Mouse (Mus musculus): ENCODE data around the gene Emc7. TPM values are rescaled to one million over a fixed set of nuclear protein-coding genes. Genes with fewer than 3 reads are reported as not detected.
A peak's percentile ranks its signal among the peaks of the same experiment; 100 is the strongest.

Emc7 gene
- polyA plus RNA-seq, 1 experiment from 2014 or later: 32.8 TPM

GRCm38 (mm10) chr2:112510140-112510539 lies 55.3 kb downstream of the Emc7 start:
- 88% methylated on average over 4 of the region's 4 CpGs for WGBS
- Histone ChIP-seq H3K4me2 (ENCODE audit: low read length) (no peak overlapping the region), H3K9me3 (replicated peaks; ENCODE audit: low read length) (no peaks in the 10 kb centered on the region), H3K4me3 (replicated peaks; ENCODE audit: low read depth, low read length) (no peak overlapping the region), H3K27me3 (ENCODE audit: insufficient read depth, low read length) (no peaks in the 10 kb centered on the region), H3K27ac (no peak overlapping the region), H3K4me1 (replicated peaks; ENCODE audit: insufficient read depth, low read length) (no peaks in the 10 kb centered on the region), H3K36me3 (ENCODE audit: insufficient read depth, low read length) (no peaks in the 10 kb centered on the region), H3K9ac (ENCODE audit: low read depth, low read length) (no peak overlapping the region)
- no peak for ATAC-seq (replicated peaks; ENCODE audit: low FRiP score, low read depth)
- DNase-seq (ENCODE audit: low spot score): no peak
- TF ChIP-seq CTCF (IDR thresholded peaks at IDR 0.05; ENCODE audit: low read depth): no peak

- Histone ChIP-seq H3K4me2 (ENCODE audit: low read length) (no peak overlapping the region), H3K27ac (no peak overlapping the region), H3K4me1 (replicated peaks; ENCODE audit: insufficient read depth, low read length) (no peaks in the 10 kb centered on the region), H3K27me3 (ENCODE audit: insufficient read depth, low read length) (no peaks in the 10 kb centered on the region), H3K9ac (ENCODE audit: low read depth, low read length) (no peak overlapping the region), H3K36me3 (ENCODE audit: insufficient read depth, low read length) (no peaks in the 10 kb centered on the region), H3K9me3 (replicated peaks; ENCODE audit: low read length) (no peaks in the 10 kb centered on the region), H3K4me3 (replicated peaks; ENCODE audit: low read depth, low read length) (no peak overlapping the region)
- ATAC-seq (replicated peaks; ENCODE audit: low FRiP score, low read depth) (no peak), DNase-seq (ENCODE audit: low spot score) (no peak)
- 0 out of 2 replicates have a peak, but pooled peaks have one; percentile 13 for TF ChIP-seq CTCF (IDR thresholded peaks at IDR 0.05; ENCODE audit: low read depth)
- WGBS: 93% methylated on average over 1 of the region's 1 CpGs
Observed at GRCm38 (mm10) chr2:112513036-112513435, 58.2 kb downstream of the Emc7 start.

GRCm38 (mm10) chr2:112516728-112517127 lies 61.9 kb downstream of the Emc7 start:
- Histone ChIP-seq H3K27ac (no peak overlapping the region), H3K9me3 (replicated peaks; ENCODE audit: low read length) (no peaks in the 10 kb centered on the region), H3K36me3 (ENCODE audit: insufficient read depth, low read length) (no peaks in the 10 kb centered on the region), H3K4me2 (ENCODE audit: low read length) (no peak overlapping the region), H3K27me3 (ENCODE audit: insufficient read depth, low read length) (no peaks in the 10 kb centered on the region), H3K9ac (ENCODE audit: low read depth, low read length) (no peak overlapping the region), H3K4me3 (replicated peaks; ENCODE audit: low read depth, low read length) (no peak overlapping the region), H3K4me1 (replicated peaks; ENCODE audit: insufficient read depth, low read length) (no peaks in the 10 kb centered on the region)
- ATAC-seq (replicated peaks; ENCODE audit: low FRiP score, low read depth) (no peak), DNase-seq (ENCODE audit: low spot score) (no peak)
- no peak for TF ChIP-seq CTCF (IDR thresholded peaks at IDR 0.05; ENCODE audit: low read depth)
- WGBS: 89% methylated on average over 3 of the region's 3 CpGs

- no peak overlapping the region for H3K4me2 ChIP-seq (ENCODE audit: low read length)
- WGBS: 81% methylated on average over 3 of the region's 3 CpGs
- DNase-seq (ENCODE audit: low spot score): no peak
- H3K27ac ChIP-seq: no peak overlapping the region
- no peak for ATAC-seq (replicated peaks; ENCODE audit: low FRiP score, low read depth)
- H3K9me3 ChIP-seq (replicated peaks; ENCODE audit: low read length): no peaks in the 10 kb centered on the region
- H3K4me1 ChIP-seq (replicated peaks; ENCODE audit: insufficient read depth, low read length): no peaks in the 10 kb centered on the region
- no peak for TF ChIP-seq CTCF (IDR thresholded peaks at IDR 0.05; ENCODE audit: low read depth)
- H3K9ac ChIP-seq (ENCODE audit: low read depth, low read length): no peak overlapping the region
- H3K27me3 ChIP-seq (ENCODE audit: insufficient read depth, low read length): no peaks in the 10 kb centered on the region
- no peaks in the 10 kb centered on the region for H3K36me3 ChIP-seq (ENCODE audit: insufficient read depth, low read length)
- no peak overlapping the region for H3K4me3 ChIP-seq (replicated peaks; ENCODE audit: low read depth, low read length)
Observed at GRCm38 (mm10) chr2:112517218-112517617, 62.4 kb downstream of the Emc7 start.

- no peaks in the 10 kb centered on the region for H3K4me1 ChIP-seq (replicated peaks; ENCODE audit: insufficient read depth, low read length)
- no peak for TF ChIP-seq CTCF (IDR thresholded peaks at IDR 0.05; ENCODE audit: low read depth)
- H3K9me3 ChIP-seq (replicated peaks; ENCODE audit: low read length): no peaks in the 10 kb centered on the region
- H3K4me2 ChIP-seq (ENCODE audit: low read length): no peak overlapping the region
- no peak overlapping the region for H3K9ac ChIP-seq (ENCODE audit: low read depth, low read length)
- ATAC-seq (replicated peaks; ENCODE audit: low FRiP score, low read depth): no peak
- DNase-seq (ENCODE audit: low spot score): no peak
- H3K36me3 ChIP-seq (ENCODE audit: insufficient read depth, low read length): no peaks in the 10 kb centered on the region
- no peaks in the 10 kb centered on the region for H3K27me3 ChIP-seq (ENCODE audit: insufficient read depth, low read length)
- no peak overlapping the region for H3K4me3 ChIP-seq (replicated peaks; ENCODE audit: low read depth, low read length)
- no peak overlapping the region for H3K27ac ChIP-seq
Observed at GRCm38 (mm10) chr2:112518541-112518940, 63.7 kb downstream of the Emc7 start.

GRCm38 (mm10) chr2:112520526-112521482 lies 66.0 kb downstream of the Emc7 start:
- H3K4me1 ChIP-seq (replicated peaks; ENCODE audit: insufficient read depth, low read length): no peaks in the 10 kb centered on the region
- no peaks in the 10 kb centered on the region for H3K36me3 ChIP-seq (ENCODE audit: insufficient read depth, low read length)
- 90% methylated on average over 4 of the region's 4 CpGs for WGBS
- TF ChIP-seq CTCF (IDR thresholded peaks at IDR 0.05; ENCODE audit: low read depth): peak; percentile 39; the same call in 1 of the 2 replicates
- no peak overlapping the region for H3K4me3 ChIP-seq (replicated peaks; ENCODE audit: low read depth, low read length)
- ATAC-seq (replicated peaks; ENCODE audit: low FRiP score, low read depth) (no peak), DNase-seq (ENCODE audit: low spot score) (no peak)
- H3K4me2 ChIP-seq (ENCODE audit: low read length): no peak overlapping the region
- H3K9me3 ChIP-seq (replicated peaks; ENCODE audit: low read length): no peaks in the 10 kb centered on the region
- H3K9ac ChIP-seq (ENCODE audit: low read depth, low read length): no peak overlapping the region
- no peaks in the 10 kb centered on the region for H3K27me3 ChIP-seq (ENCODE audit: insufficient read depth, low read length)
- H3K27ac ChIP-seq: no peak overlapping the region

Other genes with a start within 250 kb of the Emc7 start
- gene Lpcat4, start 215.5 kb upstream of the Emc7 start, polyA plus RNA-seq (2015; fragmentation: Nextera tagmentation; extraction: Ambion mirVana): 18.5 and 19.7 TPM in 2 replicates
- 0.05 TPM in 2 replicates for gene Nutm1, start 195.7 kb upstream of the Emc7 start, polyA plus RNA-seq (2015; fragmentation: Nextera tagmentation; extraction: Ambion mirVana)
- 232 and 252 TPM in 2 replicates for gene Nop10, start 193.1 kb upstream of the Emc7 start, polyA plus RNA-seq (2015; fragmentation: Nextera tagmentation; extraction: Ambion mirVana)
- 7.8 and 8.7 TPM in 2 replicates for gene Slc12a6, start 189.2 kb upstream of the Emc7 start, polyA plus RNA-seq (2015; fragmentation: Nextera tagmentation; extraction: Ambion mirVana)
- not detected in 2 replicates for gene Gm21985, start 188.7 kb upstream of the Emc7 start, polyA plus RNA-seq (2015; fragmentation: Nextera tagmentation; extraction: Ambion mirVana)
- 127 and 141 TPM in 2 replicates for gene Emc4, start 87.0 kb upstream of the Emc7 start, polyA plus RNA-seq (2015; fragmentation: Nextera tagmentation; extraction: Ambion mirVana)
- gene Katnbl1, start 75.8 kb upstream of the Emc7 start, polyA plus RNA-seq (2015; fragmentation: Nextera tagmentation; extraction: Ambion mirVana): 33.8 and 35.2 TPM in 2 replicates
- gene Chrm5, start 25.8 kb downstream of the Emc7 start, polyA plus RNA-seq (2015; fragmentation: Nextera tagmentation; extraction: Ambion mirVana): not detected in 2 replicates
- gene Aven, start 38.0 kb downstream of the Emc7 start, polyA plus RNA-seq (2015; fragmentation: Nextera tagmentation; extraction: Ambion mirVana): 5.4 and 6.2 TPM in 2 replicates

All from kidney, postnatal 0 days (tissue).